Mouse (Mus musculus) spleen, adult 2 months (tissue): ENCODE data around the gene Iqgap3.

Experiments
- CTCF ChIP-seq: fragments of 200-500 bp; IDR thresholded peaks from 2 replicates; pipeline ENCODE4 v1.5.1; 2011; ENCODE audit warnings: mild to moderate bottlenecking, inconsistent platforms; ENCODE audit not compliant: insufficient read depth, insufficient read length, insufficient replicate concordance; ENCODE audit errors: extremely low read depth
- POLR2A ChIP-seq: fragments of 200-500 bp; IDR thresholded peaks from 2 replicates; pipeline ENCODE4 v1.6.1; 2011; ENCODE audit warnings: low read depth, low read length, inconsistent platforms

DNA sequence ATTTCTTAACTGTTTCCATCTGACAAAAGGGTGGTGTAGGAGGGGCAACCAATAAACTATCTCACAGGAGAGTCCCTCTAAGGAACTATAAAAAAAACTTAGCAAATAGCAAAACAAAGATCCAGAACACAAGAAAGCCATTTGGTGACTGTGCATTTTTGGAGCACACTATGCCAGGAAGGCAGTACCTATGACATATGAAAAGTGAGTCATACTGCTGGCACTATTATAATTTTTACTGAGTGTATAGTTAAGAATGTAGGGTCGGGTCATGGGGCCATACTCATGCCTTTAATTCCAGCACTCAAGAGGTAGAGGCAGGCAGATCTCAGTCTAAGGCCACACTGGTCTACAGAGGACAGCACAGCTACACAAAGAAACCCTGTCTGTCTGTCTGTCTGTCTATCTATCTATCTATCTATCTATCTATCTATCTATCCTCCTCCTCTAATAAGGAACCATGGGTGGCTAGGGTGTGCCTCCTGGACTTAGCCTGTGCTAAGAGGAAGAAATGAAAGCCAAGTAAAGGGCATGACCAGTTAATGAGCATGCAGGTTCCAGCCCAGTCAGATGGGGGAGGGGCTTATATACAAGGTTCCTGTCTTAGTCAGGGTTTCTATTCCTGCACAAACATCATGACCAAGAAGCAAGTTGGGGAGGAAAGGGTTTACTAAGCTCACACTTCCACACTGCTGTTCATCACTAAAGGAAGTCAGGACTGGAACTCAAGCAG is 46.0 kb upstream of the Iqgap3 start:
- TF ChIP-seq POLR2A (no peak), CTCF (no peak)
